Mouse (Mus musculus): Measurements from ENCODE around the gene Poc1a.

Poc1a gene

GRCm38 (mm10) chr9:106339730-106340129 is 58.9 kb downstream of the Poc1a start:
- no peak for DNase-seq

- peak; percentile 33 for DNase-seq
Measured at GRCm38 (mm10) chr9:106340501-106341312, 59.8 kb downstream of the Poc1a start.

- peak; percentile 47 for DNase-seq
Measured at GRCm38 (mm10) chr9:106341313-106341686, 60.4 kb downstream of the Poc1a start.

- no peak for DNase-seq
Measured at GRCm38 (mm10) chr9:106342573-106342972, 61.7 kb downstream of the Poc1a start.

GRCm38 (mm10) chr9:106345167-106345566 is 64.3 kb downstream of the Poc1a start:
- peak; percentile 52 for DNase-seq

GRCm38 (mm10) chr9:106345630-106346029 is 64.8 kb downstream of the Poc1a start:
- no peak for DNase-seq

- no peak for DNase-seq
Measured at GRCm38 (mm10) chr9:106348281-106348680, 67.4 kb downstream of the Poc1a start.

- peak; percentile 71 for DNase-seq
Measured at GRCm38 (mm10) chr9:106349075-106349474, 68.2 kb downstream of the Poc1a start.

- no peak for DNase-seq
Measured at GRCm38 (mm10) chr9:106351178-106351577, 70.3 kb downstream of the Poc1a start.

- no peak for DNase-seq
Measured at GRCm38 (mm10) chr9:106353779-106354178, 72.9 kb downstream of the Poc1a start.

- DNase-seq: no peak
Measured at GRCm38 (mm10) chr9:106354810-106355209, 73.9 kb downstream of the Poc1a start.

- DNase-seq: no peak
Measured at GRCm38 (mm10) chr9:106355217-106355974, 74.5 kb downstream of the Poc1a start.

GRCm38 (mm10) chr9:106355975-106356286 is 75.1 kb downstream of the Poc1a start:
- no peak for DNase-seq

- peak; percentile 67 for DNase-seq
Measured at GRCm38 (mm10) chr9:106356323-106356844, 75.5 kb downstream of the Poc1a start.

GRCm38 (mm10) chr9:106357167-106357566 is 76.3 kb downstream of the Poc1a start:
- DNase-seq: no peak

GRCm38 (mm10) chr9:106359297-106359696 is 78.4 kb downstream of the Poc1a start:
- no peak for DNase-seq

- no peak for DNase-seq
Measured at GRCm38 (mm10) chr9:106361140-106361539, 80.3 kb downstream of the Poc1a start.

GRCm38 (mm10) chr9:106365333-106365732 is 84.5 kb downstream of the Poc1a start:
- DNase-seq: no peak

- DNase-seq: no peak
Measured at GRCm38 (mm10) chr9:106366188-106366587, 85.3 kb downstream of the Poc1a start.

GRCm38 (mm10) chr9:106367001-106367400 is 86.1 kb downstream of the Poc1a start:
- no peak for DNase-seq

GRCm38 (mm10) chr9:106367592-106368111 is 86.8 kb downstream of the Poc1a start:
- DNase-seq: peak; percentile 99

- DNase-seq: peak; percentile 93
Measured at GRCm38 (mm10) chr9:106368112-106368717, 87.4 kb downstream of the Poc1a start, which contains the start of gene Dusp7. Dusp7 (plus strand) TSS chr9:106368632.

- peak; percentile 62 for DNase-seq
Measured at GRCm38 (mm10) chr9:106368831-106369501, 88.1 kb downstream of the Poc1a start.

All from kidney, postnatal 14 days (tissue).